Mouse (Mus musculus): ENCODE results near the gene Cd163l1. TPM values are rescaled to one million over a fixed set of nuclear protein-coding genes. Genes with fewer than 3 reads are reported as not detected.

Cd163l1 gene
- polyA plus RNA-seq, 1 experiment from 2014 or later = 0.04 TPM

DNA sequence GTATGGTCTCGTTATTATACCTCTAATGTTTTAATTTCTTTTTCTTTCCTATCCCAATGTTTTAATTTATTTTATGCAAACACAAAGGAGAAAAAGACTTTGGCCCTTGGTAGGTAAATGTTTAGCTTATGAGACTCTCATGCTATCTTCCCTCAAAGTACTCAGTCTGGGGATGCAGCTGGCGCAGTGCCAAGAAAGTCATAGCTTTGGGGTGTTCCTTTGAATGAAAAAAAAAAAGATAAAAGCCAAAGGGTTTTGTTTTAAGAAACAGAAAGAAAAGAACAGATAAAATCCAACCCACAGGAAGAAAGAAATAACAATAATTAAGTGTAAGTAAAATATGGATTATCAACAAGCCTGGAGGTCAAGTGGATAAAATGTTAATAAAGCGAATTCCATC, 9.4 kb upstream of the Cd163l1 start:
- TF ChIP-seq CTCF (IDR thresholded peaks at IDR 0.05; ENCODE audit: low read depth) = no peak
- TF ChIP-seq EP300 (IDR thresholded peaks at IDR 0.05; ENCODE audit: low read depth) = no peak

DNA sequence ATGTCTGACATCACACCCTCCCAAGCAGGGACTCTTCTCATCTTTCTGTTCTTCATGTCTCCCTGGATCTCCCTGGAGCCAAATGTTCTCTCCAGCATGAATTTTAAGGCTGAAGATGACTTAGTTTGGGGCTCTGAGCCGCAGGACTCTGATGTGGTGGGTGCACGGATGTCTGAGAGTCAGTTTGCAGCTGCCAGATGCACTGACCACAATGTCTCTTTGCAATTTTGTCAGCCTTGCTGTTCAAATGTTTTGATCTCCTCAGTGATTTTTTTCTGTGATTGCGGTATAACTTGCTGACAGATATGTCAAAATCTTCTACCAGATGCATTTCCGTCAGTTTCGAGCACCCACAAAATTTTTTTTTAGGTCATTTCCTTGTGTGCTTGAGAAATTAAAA, 4.2 kb upstream of the Cd163l1 start:
- H3K27ac ChIP-seq (ENCODE audit: low read depth) = no peak overlapping the region
- TF ChIP-seq CTCF (IDR thresholded peaks at IDR 0.05; ENCODE audit: low read depth) = no peak
- TF ChIP-seq EP300 (IDR thresholded peaks at IDR 0.05; ENCODE audit: low read depth) = no peak
- no peaks in the 10 kb centered on the region for H3K27me3 ChIP-seq (ENCODE audit: insufficient read depth, low read length)
- WGBS (ENCODE audit: insufficient replicate concordance) = 69% methylated on average over 5 of the region's 5 CpGs
- no peaks in the 10 kb centered on the region for H3K36me3 ChIP-seq (replicated peaks; ENCODE audit: insufficient read depth, low read length)
- DNase-seq (no peak), ATAC-seq (no peak)
- H3K4me3 ChIP-seq (ENCODE audit: low read depth, low read length) = no peak overlapping the region
- no peak overlapping the region for H3K9ac ChIP-seq (replicated peaks)
- H3K4me2 ChIP-seq (ENCODE audit: low read depth, low read length) = no peak overlapping the region
- H3K4me1 ChIP-seq (ENCODE audit: insufficient read depth) = no peaks in the 10 kb centered on the region
- H3K9me3 ChIP-seq (ENCODE audit: low read length) = no peaks in the 10 kb centered on the region

More for the DNA sequence above, 9.4 kb upstream of the Cd163l1 start:
- 46% methylated on average over 3 of the region's 3 CpGs for WGBS (ENCODE audit: insufficient replicate concordance)
- no peaks in the 10 kb centered on the region for H3K27me3 ChIP-seq (ENCODE audit: insufficient read depth, low read length)
- DNase-seq = no peak
- H3K9ac ChIP-seq (replicated peaks) = no peak overlapping the region
- ATAC-seq = no peak
- no peak overlapping the region for H3K4me3 ChIP-seq (ENCODE audit: low read depth, low read length)
- H3K4me2 ChIP-seq (ENCODE audit: low read depth, low read length) = no peak overlapping the region
- H3K4me1 ChIP-seq (ENCODE audit: insufficient read depth) = no peaks in the 10 kb centered on the region
- H3K36me3 ChIP-seq (replicated peaks; ENCODE audit: insufficient read depth, low read length) = no peaks in the 10 kb centered on the region
- H3K27ac ChIP-seq (ENCODE audit: low read depth) = no peak overlapping the region
- no peaks in the 10 kb centered on the region for H3K9me3 ChIP-seq (ENCODE audit: low read length)

DNA sequence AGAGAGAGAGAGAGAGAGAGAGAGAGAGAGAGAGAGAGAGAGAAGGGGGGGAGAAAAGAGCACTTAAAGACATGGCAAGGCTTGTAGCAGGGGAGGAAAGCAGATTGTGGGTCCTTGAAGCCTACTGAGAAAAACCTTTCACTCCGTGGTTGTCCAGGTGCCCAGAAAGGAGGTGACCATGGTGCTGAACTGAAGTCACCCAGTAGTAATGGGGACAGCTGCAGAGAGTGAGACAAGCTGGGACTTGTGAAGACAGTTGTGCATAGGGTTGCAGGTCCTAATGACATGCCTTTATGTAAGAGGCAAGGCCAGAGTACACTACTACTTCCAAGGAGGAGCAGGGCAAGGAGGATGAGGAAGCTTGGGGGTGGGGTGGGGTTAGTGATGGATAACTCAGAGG, 1.2 kb downstream of the Cd163l1 start:
- no peak for DNase-seq
- H3K9ac ChIP-seq (replicated peaks) = no peak overlapping the region
- H3K4me2 ChIP-seq (ENCODE audit: low read depth, low read length) = no peak overlapping the region
- H3K9me3 ChIP-seq (ENCODE audit: low read length) = no peaks in the 10 kb centered on the region
- no peak overlapping the region for H3K27ac ChIP-seq (ENCODE audit: low read depth)
- H3K36me3 ChIP-seq (replicated peaks; ENCODE audit: insufficient read depth, low read length) = no peaks in the 10 kb centered on the region
- H3K27me3 ChIP-seq (ENCODE audit: insufficient read depth, low read length) = no peaks in the 10 kb centered on the region
- H3K4me1 ChIP-seq (ENCODE audit: insufficient read depth) = no peaks in the 10 kb centered on the region
- no peak for TF ChIP-seq EP300 (IDR thresholded peaks at IDR 0.05; ENCODE audit: low read depth)
- TF ChIP-seq CTCF (IDR thresholded peaks at IDR 0.05; ENCODE audit: low read depth) = no peak
- no peak overlapping the region for H3K4me3 ChIP-seq (ENCODE audit: low read depth, low read length)
- no peak for ATAC-seq
- 4% methylated on average over 1 of the region's 1 CpGs for WGBS (ENCODE audit: insufficient replicate concordance)

DNA sequence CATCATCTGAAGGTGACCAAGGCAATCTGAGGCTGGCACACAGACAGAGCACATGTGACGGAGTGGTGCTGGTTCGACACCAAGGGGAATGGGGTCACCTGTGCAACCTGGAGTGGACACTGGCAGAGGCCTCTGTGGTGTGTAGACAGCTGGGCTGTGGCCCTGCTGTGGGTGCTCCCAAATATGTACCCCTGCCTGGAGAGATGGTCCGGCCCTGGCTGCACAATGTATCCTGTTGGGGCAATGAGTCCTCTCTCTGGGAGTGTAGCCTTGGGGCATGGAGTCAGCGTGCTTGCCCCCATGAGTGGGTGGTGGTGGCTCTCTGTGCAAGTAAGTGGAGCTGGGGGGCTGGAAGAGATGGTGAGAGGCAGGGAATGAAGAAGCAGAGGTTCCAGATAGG, 2.3 kb downstream of the Cd163l1 start:
- no peaks in the 10 kb centered on the region for H3K27me3 ChIP-seq (ENCODE audit: insufficient read depth, low read length)
- DNase-seq (no peak), ATAC-seq (no peak)
- H3K4me1 ChIP-seq (ENCODE audit: insufficient read depth) = no peaks in the 10 kb centered on the region
- no peak overlapping the region for H3K4me3 ChIP-seq (ENCODE audit: low read depth, low read length)
- H3K36me3 ChIP-seq (replicated peaks; ENCODE audit: insufficient read depth, low read length) = no peaks in the 10 kb centered on the region
- TF ChIP-seq CTCF (IDR thresholded peaks at IDR 0.05; ENCODE audit: low read depth) (no peak), EP300 (IDR thresholded peaks at IDR 0.05; ENCODE audit: low read depth) (no peak)
- no peak overlapping the region for H3K4me2 ChIP-seq (ENCODE audit: low read depth, low read length)
- no peak overlapping the region for H3K9ac ChIP-seq (replicated peaks)
- no peaks in the 10 kb centered on the region for H3K9me3 ChIP-seq (ENCODE audit: low read length)
- WGBS (ENCODE audit: insufficient replicate concordance) = 72% methylated on average over 4 of the region's 4 CpGs
- no peak overlapping the region for H3K27ac ChIP-seq (ENCODE audit: low read depth)

DNA sequence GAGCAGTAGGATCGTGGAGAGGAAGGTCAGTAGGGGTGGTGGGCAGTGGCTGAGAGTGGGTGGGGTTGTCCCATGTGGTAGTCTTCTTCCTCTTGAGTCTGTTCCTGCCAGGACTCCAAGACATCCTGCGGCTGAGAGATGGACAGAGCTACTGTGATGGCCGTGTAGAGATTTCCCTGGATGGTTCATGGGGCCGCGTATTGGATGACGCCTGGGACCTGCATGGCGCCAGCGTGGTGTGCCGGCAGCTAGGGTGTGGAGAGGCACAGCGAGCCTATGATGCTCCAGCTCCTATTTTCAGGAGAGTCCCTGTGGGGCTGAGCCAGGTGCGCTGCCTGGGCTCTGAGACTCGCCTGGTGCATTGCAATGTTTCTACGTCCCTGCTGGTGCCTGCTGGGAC, 6.1 kb downstream of the Cd163l1 start:
- 77% methylated on average over 13 of the region's 13 CpGs for WGBS (ENCODE audit: insufficient replicate concordance)
- no peaks in the 10 kb centered on the region for H3K9me3 ChIP-seq (ENCODE audit: low read length)
- H3K36me3 ChIP-seq (replicated peaks; ENCODE audit: insufficient read depth, low read length) = no peaks in the 10 kb centered on the region
- no peak overlapping the region for H3K27ac ChIP-seq (ENCODE audit: low read depth)
- no peak overlapping the region for H3K4me3 ChIP-seq (ENCODE audit: low read depth, low read length)
- no peaks in the 10 kb centered on the region for H3K4me1 ChIP-seq (ENCODE audit: insufficient read depth)
- no peaks in the 10 kb centered on the region for H3K27me3 ChIP-seq (ENCODE audit: insufficient read depth, low read length)
- no peak for DNase-seq
- no peak for TF ChIP-seq EP300 (IDR thresholded peaks at IDR 0.05; ENCODE audit: low read depth)
- TF ChIP-seq CTCF (IDR thresholded peaks at IDR 0.05; ENCODE audit: low read depth) = no peak
- no peak for ATAC-seq
- H3K4me2 ChIP-seq (ENCODE audit: low read depth, low read length) = no peak overlapping the region
- H3K9ac ChIP-seq (replicated peaks) = no peak overlapping the region

DNA sequence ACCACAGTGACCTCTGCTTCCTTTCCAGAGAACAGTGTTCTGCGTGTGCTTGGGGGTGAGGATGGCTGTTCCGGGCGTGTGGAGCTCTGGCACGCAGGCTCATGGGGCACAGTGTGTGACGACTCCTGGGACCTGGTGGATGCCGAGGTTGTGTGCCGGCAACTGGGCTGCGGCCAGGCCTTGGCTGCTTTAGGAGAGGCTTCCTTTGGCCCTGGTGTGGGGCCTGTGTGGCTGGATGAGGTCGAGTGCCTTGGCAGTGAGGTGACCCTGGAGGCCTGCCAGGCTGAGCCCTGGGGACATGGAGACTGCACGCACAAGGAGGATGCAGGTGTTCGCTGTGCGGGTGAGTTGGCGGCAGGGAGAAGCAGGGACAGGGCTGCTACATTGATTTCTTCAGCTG, 10.4 kb downstream of the Cd163l1 start:
- 79% methylated on average over 13 of the region's 13 CpGs for WGBS (ENCODE audit: insufficient replicate concordance)
- DNase-seq = no peak
- no peaks in the 10 kb centered on the region for H3K36me3 ChIP-seq (replicated peaks; ENCODE audit: insufficient read depth, low read length)

DNA sequence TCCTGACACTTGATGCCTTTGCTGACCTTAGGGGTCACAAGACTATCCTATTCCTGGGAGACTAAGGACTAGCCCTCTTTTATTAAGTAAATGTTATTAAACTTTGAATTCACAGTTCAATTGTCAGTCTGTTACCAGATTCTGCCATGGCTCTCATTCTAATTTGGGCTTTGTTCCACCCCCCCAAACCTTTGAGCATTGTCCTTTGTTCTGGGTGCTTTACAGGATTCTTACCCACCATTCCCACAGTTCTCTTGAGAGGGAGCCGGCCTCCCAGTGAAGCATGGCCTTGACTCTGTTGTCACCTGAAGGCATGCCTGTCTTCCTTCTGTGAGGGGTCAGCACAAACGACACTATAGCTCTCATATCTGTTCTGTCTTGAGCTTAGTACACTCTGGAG, 13.0 kb downstream of the Cd163l1 start:
- ATAC-seq = no peak
- no peak for DNase-seq
- H3K9me3 ChIP-seq (ENCODE audit: low read length) = no peaks in the 10 kb centered on the region
- WGBS (ENCODE audit: insufficient replicate concordance) = 69% methylated on average over 2 of the region's 2 CpGs
- TF ChIP-seq CTCF (IDR thresholded peaks at IDR 0.05; ENCODE audit: low read depth) (no peak), EP300 (IDR thresholded peaks at IDR 0.05; ENCODE audit: low read depth) (no peak)
- H3K27ac ChIP-seq (ENCODE audit: low read depth) = no peak overlapping the region
- no peak overlapping the region for H3K4me2 ChIP-seq (ENCODE audit: low read depth, low read length)
- H3K4me1 ChIP-seq (ENCODE audit: insufficient read depth) = no peaks in the 10 kb centered on the region
- H3K36me3 ChIP-seq (replicated peaks; ENCODE audit: insufficient read depth, low read length) = no peaks in the 10 kb centered on the region
- no peak overlapping the region for H3K9ac ChIP-seq (replicated peaks)
- no peak overlapping the region for H3K4me3 ChIP-seq (ENCODE audit: low read depth, low read length)
- no peaks in the 10 kb centered on the region for H3K27me3 ChIP-seq (ENCODE audit: insufficient read depth, low read length)

More for the DNA sequence above, 10.4 kb downstream of the Cd163l1 start:
- no peak for TF ChIP-seq CTCF (IDR thresholded peaks at IDR 0.05; ENCODE audit: low read depth)
- Histone ChIP-seq H3K4me1 (ENCODE audit: insufficient read depth) (no peaks in the 10 kb centered on the region), H3K27me3 (ENCODE audit: insufficient read depth, low read length) (no peaks in the 10 kb centered on the region), H3K9me3 (ENCODE audit: low read length) (no peaks in the 10 kb centered on the region), H3K4me2 (ENCODE audit: low read depth, low read length) (no peak overlapping the region), H3K27ac (ENCODE audit: low read depth) (no peak overlapping the region), H3K4me3 (ENCODE audit: low read depth, low read length) (no peak overlapping the region), H3K9ac (replicated peaks) (no peak overlapping the region)
- no peak for ATAC-seq

All from liver, postnatal 0 days (tissue).